Mouse (Mus musculus) gastrocnemius, adult 2 months (tissue): ENCODE results near the gene Ppp1cc. TPM values are rescaled to one million over a fixed set of nuclear protein-coding genes. Genes with fewer than 3 reads are reported as not detected.

ENCODE experiments used
- DNase-seq: peaks from one replicate; pipeline ENCODE4 v3.0.0; 2022
- H3K27ac ChIP-seq: fragments of 200-600 bp; 2 replicates; pipeline ENCODE4 v1.8.1; 2022; ENCODE audit warnings: mild to moderate bottlenecking
- H3K4me3 ChIP-seq: fragments of 200-600 bp; 2 replicates; pipeline ENCODE4 v1.8.1; 2022; ENCODE audit warnings: mild to moderate bottlenecking, moderate library complexity
- CTCF ChIP-seq: fragments of 200-600 bp; IDR thresholded peaks from 2 replicates; pipeline ENCODE4 v1.8.1; 2022; ENCODE audit warnings: antibody characterized with exemption, mild to moderate bottlenecking, moderate library complexity
- intact Hi-C: fragments of 180-260 bp; cut with DNase I; formaldehyde crosslinking; loops from one replicate; pipeline ENCODE4 v1.15.1; 2025
- total RNA-seq, 2 experiments: library from RNA; stranded (reverse); gene quantifications; 2 replicates each; pipeline ENCODE4 v1.2.3; 2021

Gene Ppp1cc
- total RNA-seq, 2 experiments from 2014 or later: 154 to 155 TPM

- no peak for TF ChIP-seq CTCF
- intact Hi-C loops: no loop called here
- H3K4me3 ChIP-seq: no peak overlapping the region
- DNase-seq: no peak
- no peak overlapping the region for H3K27ac ChIP-seq
Measured at GRCm38 (mm10) chr5:122213861-122214260, 55.8 kb downstream of the Ppp1cc start.

GRCm38 (mm10) chr5:122217636-122218035 is 59.6 kb downstream of the Ppp1cc start:
- no peak for TF ChIP-seq CTCF
- no peak overlapping the region for H3K27ac ChIP-seq
- H3K4me3 ChIP-seq: no peak overlapping the region
- intact Hi-C loops: no loop called here
- no peak for DNase-seq

DNA sequence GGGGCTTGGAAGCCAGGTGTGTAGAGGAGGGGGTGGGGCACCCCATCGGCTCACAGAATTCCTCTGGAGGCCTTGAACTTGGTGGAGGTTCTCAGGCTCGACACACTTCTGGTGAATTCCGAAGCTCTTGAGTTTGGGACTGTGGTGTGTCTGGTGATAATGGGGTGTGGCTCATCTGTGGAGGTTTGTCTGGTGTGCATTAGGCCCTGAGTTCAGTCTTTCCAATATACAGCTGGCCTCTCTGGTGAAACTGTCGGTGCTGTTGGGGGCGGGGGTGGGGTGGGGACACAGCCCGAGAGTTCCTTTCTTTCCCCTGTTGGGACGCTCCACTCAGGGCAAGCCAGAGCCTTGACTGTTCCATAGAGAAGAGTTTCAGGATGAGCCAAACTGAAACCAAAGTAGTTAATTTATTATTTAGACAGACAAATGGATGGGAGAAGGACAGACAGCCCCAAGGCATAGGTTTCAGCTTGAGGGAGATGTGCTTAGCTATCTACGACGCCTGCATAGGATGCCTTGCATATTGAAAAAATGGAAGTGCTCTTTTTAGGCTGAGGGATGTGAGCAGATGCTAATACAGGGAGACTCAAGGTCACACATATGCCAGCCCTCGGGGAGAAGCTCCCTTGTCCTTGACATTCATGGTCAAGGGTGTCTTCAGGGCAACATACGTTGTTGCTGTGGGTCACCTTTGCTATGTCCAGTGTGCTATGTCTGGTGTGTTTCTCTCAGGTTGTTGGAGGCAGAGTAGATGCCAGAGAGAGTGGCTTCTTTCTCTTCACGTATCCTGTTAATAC is 60.2 kb downstream of the Ppp1cc start:
- Histone ChIP-seq H3K27ac (no peak overlapping the region), H3K4me3 (no peak overlapping the region)
- DNase-seq: no peak
- intact Hi-C loops: no loop called here
- no peak for TF ChIP-seq CTCF

DNA sequence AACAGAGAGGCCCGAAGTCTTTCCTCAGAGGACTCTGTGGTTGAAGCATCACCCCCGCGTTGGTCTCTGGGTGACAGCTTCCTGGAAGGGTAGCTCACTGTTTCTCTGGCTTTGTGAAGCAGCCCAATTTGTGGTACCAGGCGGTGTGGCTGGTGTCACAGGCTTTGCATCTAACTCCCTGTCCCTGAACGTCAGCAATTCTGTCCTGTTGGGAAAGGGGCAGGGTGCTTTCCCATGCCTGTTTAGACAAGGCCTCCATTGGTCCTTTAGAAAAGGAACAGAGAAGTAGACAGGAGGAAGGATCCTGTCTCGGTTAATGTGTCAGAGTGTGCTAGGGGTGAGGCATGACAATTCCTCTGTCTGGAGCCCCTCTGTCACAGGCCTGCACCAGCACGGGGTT is 60.9 kb downstream of the Ppp1cc start:
- H3K4me3 ChIP-seq: no peak overlapping the region
- no peak for TF ChIP-seq CTCF
- no peak overlapping the region for H3K27ac ChIP-seq
- intact Hi-C loops: no loop called here
- DNase-seq: no peak

- intact Hi-C loops: no loop called here
- no peak for TF ChIP-seq CTCF
- no peak overlapping the region for H3K4me3 ChIP-seq
- no peak for DNase-seq
- no peak overlapping the region for H3K27ac ChIP-seq
Measured at GRCm38 (mm10) chr5:122219655-122220629, 61.9 kb downstream of the Ppp1cc start.

DNA sequence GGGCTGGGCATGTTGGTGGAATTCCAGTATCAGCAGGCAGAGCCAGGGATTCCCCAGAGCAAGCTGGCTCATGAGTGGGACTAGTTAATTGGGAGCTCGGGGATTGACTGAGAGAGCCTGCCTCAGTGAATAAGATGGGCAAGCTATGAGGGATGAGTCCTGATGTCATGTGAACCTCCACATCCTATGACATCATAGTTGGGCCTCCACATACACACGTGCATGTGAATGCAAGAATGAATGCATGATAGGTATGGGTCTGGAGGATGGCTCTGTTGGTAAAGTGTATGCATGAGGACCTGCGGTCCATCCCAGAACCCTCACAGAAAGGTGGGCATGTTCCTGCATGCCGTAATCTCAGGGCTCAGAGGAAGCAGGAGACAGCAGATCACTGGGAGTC is 63.0 kb downstream of the Ppp1cc start:
- no peak overlapping the region for H3K4me3 ChIP-seq
- DNase-seq: no peak
- H3K27ac ChIP-seq: no peak overlapping the region
- intact Hi-C loops: no loop called here
- no peak for TF ChIP-seq CTCF

GRCm38 (mm10) chr5:122224291-122224690 is 66.2 kb downstream of the Ppp1cc start:
- H3K27ac ChIP-seq: no peak overlapping the region
- H3K4me3 ChIP-seq: no peak overlapping the region
- no peak for TF ChIP-seq CTCF
- intact Hi-C loops: no loop called here
- DNase-seq: no peak

Other genes with a start within 250 kb of the Ppp1cc start
- 1 to 10 TPM; 3.9 to 6.0 TPM for gene Cux2, start 108.2 kb upstream of the Ppp1cc start, total RNA-seq
- 1,000 to 10,000 TPM in 1 of 2 experiments, 100 to 1,000 TPM in 1; 776 to 2,566 TPM for gene Myl2, start 57.3 kb upstream of the Ppp1cc start, total RNA-seq
- not detected for gene Ccdc63, start 17.5 kb upstream of the Ppp1cc start, total RNA-seq
- gene Hvcn1, start 48.5 kb downstream of the Ppp1cc start, total RNA-seq: under 1 TPM; 0.28 to 0.61 TPM
- gene Tctn1, start 106.2 kb downstream of the Ppp1cc start, total RNA-seq: 1 to 10 TPM; 1.8 to 2.0 TPM
- gene Pptc7, start 126.1 kb downstream of the Ppp1cc start, total RNA-seq: 100 to 1,000 TPM; 103 to 115 TPM
- gene Rad9b, start 196.0 kb downstream of the Ppp1cc start, total RNA-seq: under 1 TPM; 0.38 to 0.45 TPM
- 10 to 100 TPM; 35.0 to 46.0 TPM for gene Vps29, start 196.1 kb downstream of the Ppp1cc start, total RNA-seq
- 10 to 100 TPM; 22.1 to 28.5 TPM for gene Gpn3, start 213.6 kb downstream of the Ppp1cc start, total RNA-seq
- 1 to 10 TPM; 4.9 to 5.5 TPM for gene Fam216a, start 214.1 kb downstream of the Ppp1cc start, total RNA-seq
- 10 to 100 TPM; 45.2 to 62.8 TPM for gene Arpc3, start 233.6 kb downstream of the Ppp1cc start, total RNA-seq